Mouse (Mus musculus) stomach, embryonic 15.5 days (tissue): ENCODE measurements around the gene Gm15737. TPM values are rescaled to one million over a fixed set of nuclear protein-coding genes. Genes with fewer than 3 reads are reported as not detected.

Experiments
- ATAC-seq: fragments of 200-750 bp; cut with Nextera tagmentation; 2 replicates; pipeline ENCODE4 v1.8.0; 2017; ENCODE audit warnings: low read depth, moderate number of reproducible peaks, moderate TSS enrichment; ENCODE audit not compliant: insufficient read depth, low FRiP score
- H3K27ac ChIP-seq: fragments of 300-500 bp; sonication (generic); 2 replicates; pipeline ENCODE4 v1.5.1; 2015; ENCODE audit warnings: mild to moderate bottlenecking, inconsistent platforms
- H3K27me3 ChIP-seq: fragments of 300-500 bp; sonication (generic); replicated peaks from 2 replicates; pipeline ENCODE4 v1.6.1; 2015; ENCODE audit warnings: inconsistent platforms
- H3K36me3 ChIP-seq: fragments of 300-500 bp; sonication (generic); 2 replicates; pipeline ENCODE4 v1.6.1; 2015; ENCODE audit warnings: inconsistent platforms
- H3K4me1 ChIP-seq: fragments of 300-500 bp; sonication (generic); 2 replicates; pipeline ENCODE4 v1.6.1; 2015; ENCODE audit warnings: inconsistent platforms
- H3K4me2 ChIP-seq: fragments of 300-500 bp; sonication (generic); 2 replicates; pipeline ENCODE4 v1.6.1; 2015; ENCODE audit warnings: mild to moderate bottlenecking, inconsistent platforms
- H3K4me3 ChIP-seq: fragments of 300-500 bp; sonication (generic); replicated peaks from 2 replicates; pipeline ENCODE4 v1.5.1; 2015; ENCODE audit warnings: inconsistent platforms
- H3K9ac ChIP-seq: fragments of 300-500 bp; sonication (generic); 2 replicates; pipeline ENCODE4 v1.6.1; 2015; ENCODE audit warnings: inconsistent platforms
- H3K9me3 ChIP-seq: fragments of 300-500 bp; sonication (generic); 2 replicates; pipeline ENCODE4 v1.6.1; 2016; ENCODE audit warnings: inconsistent platforms
- WGBS: fragments of 180-500 bp; shearing (Covaris S2); methylation state at CpG from one replicate; pipeline ENCODE4 v1.1.7; 2015; 5-methylcytosine and 5-hydroxymethylcytosine counted together
- polyA plus RNA-seq: library from polyadenylated mRNA; unstranded; fragments of >200 nt; fragmentation: Nextera tagmentation; extraction: Ambion mirVana; gene quantifications from 2 replicates; pipeline ENCODE4 v1.2.1, GENCODE M21; 2015

Gm15737 gene
- 0.05 and 0.15 TPM in 2 replicates for polyA plus RNA-seq

- peaks cover 4% of the 10 kb centered on the region; the same call in 1 of the 2 replicates for H3K36me3 ChIP-seq
- WGBS = 27% methylated on average over 4 of the region's 4 CpGs
- H3K4me1 ChIP-seq = peaks cover 14% of the 10 kb centered on the region
- ATAC-seq = peak; percentile 59
- H3K4me2 ChIP-seq = peak within 1 kb of the TSS; percentile 12; the same call in 1 of the 2 replicates
- H3K27me3 ChIP-seq = no peaks in the 10 kb centered on the region
- no peak within 1 kb of the TSS for H3K9ac ChIP-seq
- peak within 1 kb of the TSS; percentile 93 for H3K27ac ChIP-seq
- no peaks in the 10 kb centered on the region for H3K9me3 ChIP-seq
- H3K4me3 ChIP-seq = no peak within 1 kb of the TSS
Measured at GRCm38 (mm10) chr6:92869089-92869581, at the start of gene Gm15737. Gene Gm15737 (plus strand): TSS chr6:92869357.

- H3K9ac ChIP-seq = no peak overlapping the region
- H3K4me2 ChIP-seq = no peak overlapping the region
- no peak for ATAC-seq
- no peaks in the 10 kb centered on the region for H3K27me3 ChIP-seq
- H3K27ac ChIP-seq = no peak overlapping the region
- H3K4me1 ChIP-seq = no peaks in the 10 kb centered on the region
- 76% methylated on average over 5 of the region's 5 CpGs for WGBS
- no peaks in the 10 kb centered on the region for H3K9me3 ChIP-seq
- H3K36me3 ChIP-seq = no peaks in the 10 kb centered on the region
- H3K4me3 ChIP-seq = no peak overlapping the region
Measured at GRCm38 (mm10) chr6:92821606-92822005, 47.6 kb upstream of the Gm15737 start.

- no peaks in the 10 kb centered on the region for H3K36me3 ChIP-seq
- H3K27me3 ChIP-seq = no peaks in the 10 kb centered on the region
- H3K9me3 ChIP-seq = no peaks in the 10 kb centered on the region
- no peaks in the 10 kb centered on the region for H3K4me1 ChIP-seq
- 66% methylated on average over 6 of the region's 6 CpGs for WGBS
- H3K27ac ChIP-seq = 0 out of 2 replicates have a peak overlapping the region, but pooled peaks have one; percentile 7
- ATAC-seq = no peak
- no peak overlapping the region for H3K4me2 ChIP-seq
- no peak overlapping the region for H3K4me3 ChIP-seq
- H3K9ac ChIP-seq = no peak overlapping the region
Measured at GRCm38 (mm10) chr6:92822006-92822405, 47.2 kb upstream of the Gm15737 start.

- no peaks in the 10 kb centered on the region for H3K36me3 ChIP-seq
- no peaks in the 10 kb centered on the region for H3K27me3 ChIP-seq
- H3K4me1 ChIP-seq = 0 out of 2 replicates have a peak, but pooled peaks cover 4% of the 10 kb centered on the region
- ATAC-seq = no peak
- no peak overlapping the region for H3K4me3 ChIP-seq
- H3K27ac ChIP-seq = no peak overlapping the region
- no peak overlapping the region for H3K4me2 ChIP-seq
- H3K9ac ChIP-seq = no peak overlapping the region
- 87% methylated on average over 7 of the region's 7 CpGs for WGBS
- H3K9me3 ChIP-seq = no peaks in the 10 kb centered on the region
Measured at GRCm38 (mm10) chr6:92823991-92824390, 45.2 kb upstream of the Gm15737 start.

GRCm38 (mm10) chr6:92826561-92826960 lies 42.6 kb upstream of the Gm15737 start:
- H3K27me3 ChIP-seq = no peaks in the 10 kb centered on the region
- H3K4me1 ChIP-seq = 0 out of 2 replicates have a peak, but pooled peaks cover 4% of the 10 kb centered on the region
- no peaks in the 10 kb centered on the region for H3K36me3 ChIP-seq
- 78% methylated on average over 5 of the region's 5 CpGs for WGBS
- no peak overlapping the region for H3K27ac ChIP-seq
- H3K9me3 ChIP-seq = no peaks in the 10 kb centered on the region
- no peak overlapping the region for H3K9ac ChIP-seq
- H3K4me2 ChIP-seq = no peak overlapping the region
- no peak for ATAC-seq
- no peak overlapping the region for H3K4me3 ChIP-seq

GRCm38 (mm10) chr6:92827360-92827759 lies 41.8 kb upstream of the Gm15737 start:
- H3K4me1 ChIP-seq = 0 out of 2 replicates have a peak, but pooled peaks cover 4% of the 10 kb centered on the region

GRCm38 (mm10) chr6:92829148-92829547 lies 40.0 kb upstream of the Gm15737 start:
- Histone ChIP-seq H3K4me3 (no peak overlapping the region), H3K27ac (no peak overlapping the region), H3K36me3 (no peaks in the 10 kb centered on the region), H3K9ac (no peak overlapping the region), H3K27me3 (no peaks in the 10 kb centered on the region), H3K4me1 (0 out of 2 replicates have a peak, but pooled peaks cover 4% of the 10 kb centered on the region), H3K4me2 (no peak overlapping the region), H3K9me3 (no peaks in the 10 kb centered on the region)
- no peak for ATAC-seq
- 90% methylated on average over 2 of the region's 2 CpGs for WGBS

More at GRCm38 (mm10) chr6:92827360-92827759, 41.8 kb upstream of the Gm15737 start:
- no peaks in the 10 kb centered on the region for H3K9me3 ChIP-seq
- H3K27ac ChIP-seq = peak overlapping the region; percentile 44; the same call in 1 of the 2 replicates
- H3K9ac ChIP-seq = no peak overlapping the region
- no peak overlapping the region for H3K4me3 ChIP-seq
- no peaks in the 10 kb centered on the region for H3K36me3 ChIP-seq
- no peak for ATAC-seq
- 43% methylated on average over 5 of the region's 5 CpGs for WGBS
- no peaks in the 10 kb centered on the region for H3K27me3 ChIP-seq
- no peak overlapping the region for H3K4me2 ChIP-seq

GRCm38 (mm10) chr6:92831106-92831505 lies 38.1 kb upstream of the Gm15737 start:
- Histone ChIP-seq H3K4me2 (no peak overlapping the region), H3K27ac (no peak overlapping the region), H3K36me3 (no peaks in the 10 kb centered on the region), H3K4me1 (0 out of 2 replicates have a peak, but pooled peaks cover 4% of the 10 kb centered on the region), H3K9me3 (no peaks in the 10 kb centered on the region), H3K27me3 (no peaks in the 10 kb centered on the region), H3K9ac (no peak overlapping the region), H3K4me3 (no peak overlapping the region)
- WGBS = 86% methylated on average over 2 of the region's 2 CpGs
- no peak for ATAC-seq

GRCm38 (mm10) chr6:92842000-92842399 lies 27.2 kb upstream of the Gm15737 start:
- 26% methylated on average over 2 of the region's 2 CpGs for WGBS
- no peak overlapping the region for H3K9ac ChIP-seq
- H3K4me2 ChIP-seq = no peak overlapping the region
- H3K4me1 ChIP-seq = peaks cover 3% of the 10 kb centered on the region; the same call in 1 of the 2 replicates
- H3K36me3 ChIP-seq = no peaks in the 10 kb centered on the region
- no peaks in the 10 kb centered on the region for H3K9me3 ChIP-seq
- no peak overlapping the region for H3K27ac ChIP-seq
- no peaks in the 10 kb centered on the region for H3K27me3 ChIP-seq
- ATAC-seq = no peak
- no peak overlapping the region for H3K4me3 ChIP-seq

GRCm38 (mm10) chr6:92843474-92843873 lies 25.7 kb upstream of the Gm15737 start:
- Histone ChIP-seq H3K4me1 (peaks cover 3% of the 10 kb centered on the region; the same call in 1 of the 2 replicates), H3K9ac (no peak overlapping the region), H3K4me3 (no peak overlapping the region), H3K4me2 (no peak overlapping the region), H3K36me3 (peaks cover 8% of the 10 kb centered on the region), H3K9me3 (no peaks in the 10 kb centered on the region), H3K27me3 (no peaks in the 10 kb centered on the region), H3K27ac (no peak overlapping the region)
- WGBS = 82% methylated on average over 2 of the region's 2 CpGs
- ATAC-seq = no peak

GRCm38 (mm10) chr6:92845898-92846297 lies 23.3 kb upstream of the Gm15737 start:
- Histone ChIP-seq H3K27ac (no peak overlapping the region), H3K36me3 (peaks cover 8% of the 10 kb centered on the region), H3K9ac (no peak overlapping the region), H3K4me3 (no peak overlapping the region), H3K27me3 (no peaks in the 10 kb centered on the region), H3K4me1 (peaks cover 3% of the 10 kb centered on the region; the same call in 1 of the 2 replicates), H3K9me3 (no peaks in the 10 kb centered on the region), H3K4me2 (no peak overlapping the region)
- WGBS = 61% methylated on average over 8 of the region's 8 CpGs
- no peak for ATAC-seq

GRCm38 (mm10) chr6:92846614-92847013 lies 22.5 kb upstream of the Gm15737 start:
- Histone ChIP-seq H3K27me3 (no peaks in the 10 kb centered on the region), H3K27ac (no peak overlapping the region), H3K9ac (no peak overlapping the region), H3K36me3 (peaks cover 8% of the 10 kb centered on the region), H3K9me3 (no peaks in the 10 kb centered on the region), H3K4me1 (peaks cover 3% of the 10 kb centered on the region; the same call in 1 of the 2 replicates), H3K4me2 (no peak overlapping the region), H3K4me3 (no peak overlapping the region)
- WGBS = 72% methylated on average over 4 of the region's 4 CpGs
- no peak for ATAC-seq
